Mouse (Mus musculus): Measurements from ENCODE around the gene Arf4.

DNA sequence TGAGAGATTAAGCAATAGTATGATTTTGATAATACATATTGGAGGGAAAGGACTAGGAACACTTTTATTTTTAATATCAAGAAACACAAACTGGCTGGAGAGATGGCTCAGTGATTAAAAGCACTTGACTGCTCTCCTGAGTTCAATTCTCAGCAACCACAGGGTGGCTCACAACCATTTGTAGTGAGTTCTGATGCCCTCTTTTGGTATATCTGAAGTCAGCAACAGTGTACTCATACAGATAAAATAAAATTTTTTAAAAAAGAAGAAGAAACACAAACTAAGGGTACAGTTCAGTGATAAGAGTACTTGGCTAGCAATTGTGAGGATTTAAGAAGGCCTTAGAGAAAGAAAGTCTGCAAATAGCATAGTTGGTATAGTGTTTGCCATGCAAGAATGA, 33.1 kb downstream of the Arf4 start:
- TF ChIP-seq GATA1 (IDR thresholded peaks at IDR 0.05; ENCODE audit: borderline replicate concordance, low read length) (no peak), FLI1 (IDR thresholded peaks at IDR 0.05; ENCODE audit: low read length) (no peak)

All from megakaryocyte, embryonic 14.5 days (primary cell).